Mouse (Mus musculus) gastrocnemius, adult 2 months (tissue): ENCODE measurements around the gene Tmem238l. TPM values are rescaled to one million over a fixed set of nuclear protein-coding genes. Genes with fewer than 3 reads are reported as not detected.

Source experiments
- DNase-seq: peaks from one replicate; pipeline ENCODE4 v3.0.0; 2022
- H3K27ac ChIP-seq: fragments of 200-600 bp; 2 replicates; pipeline ENCODE4 v1.8.1; 2022; ENCODE audit warnings: mild to moderate bottlenecking
- H3K4me3 ChIP-seq: fragments of 200-600 bp; 2 replicates; pipeline ENCODE4 v1.8.1; 2022; ENCODE audit warnings: mild to moderate bottlenecking, moderate library complexity
- CTCF ChIP-seq: fragments of 200-600 bp; IDR thresholded peaks from 2 replicates; pipeline ENCODE4 v1.8.1; 2022; ENCODE audit warnings: antibody characterized with exemption, mild to moderate bottlenecking, moderate library complexity
- intact Hi-C: fragments of 180-260 bp; cut with DNase I; formaldehyde crosslinking; loops from one replicate; pipeline ENCODE4 v1.15.1; 2025
- total RNA-seq, 2 experiments: library from RNA; stranded (reverse); gene quantifications; 2 replicates each; pipeline ENCODE4 v1.2.3; 2021

Gene Tmem238l
- total RNA-seq, 2 experiments from 2014 or later: not detected

GRCm38 (mm10) chr11:67011635-67012034 is 55.2 kb downstream of the Tmem238l start:
- no peak for TF ChIP-seq CTCF
- no peak for DNase-seq

More at GRCm38 (mm10) chr11:67011635-67012034, 55.2 kb downstream of the Tmem238l start:
- Histone ChIP-seq H3K27ac (no peak overlapping the region), H3K4me3 (no peak overlapping the region)
- intact Hi-C loops: no loop called here

Other genes with a start within 250 kb of the Tmem238l start
- gene Pirt, start 44.7 kb upstream of the Tmem238l start, total RNA-seq: under 1 TPM in 1 of 2 experiments, not detected in 1; 0.05 TPM
- gene Tmem220, start 68.5 kb downstream of the Tmem238l start, total RNA-seq: 1 to 10 TPM in 1 of 2 experiments, under 1 TPM in 1; 0.66 to 1.3 TPM
- gene Adprm, start 96.0 kb downstream of the Tmem238l start, total RNA-seq: 1 to 10 TPM; 6.8 to 9.9 TPM
- gene Sco1, start 96.0 kb downstream of the Tmem238l start, total RNA-seq: 10 to 100 TPM in 1 of 2 experiments, 1 to 10 TPM in 1; 5.6 to 10.3 TPM
- gene Myh3, start 121.7 kb downstream of the Tmem238l start, total RNA-seq: 10 to 100 TPM in 1 of 2 experiments, 1 to 10 TPM in 1; 7.8 to 15.3 TPM
- 1,000 to 10,000 TPM; 1,238 to 3,712 TPM for gene Myh2, start 214.4 kb downstream of the Tmem238l start, total RNA-seq
- 1,000 to 10,000 TPM; 1,466 to 5,880 TPM for gene Myh1, start 243.4 kb downstream of the Tmem238l start, total RNA-seq